Mouse (Mus musculus): Measurements from ENCODE around the gene Smim4.

DNA sequence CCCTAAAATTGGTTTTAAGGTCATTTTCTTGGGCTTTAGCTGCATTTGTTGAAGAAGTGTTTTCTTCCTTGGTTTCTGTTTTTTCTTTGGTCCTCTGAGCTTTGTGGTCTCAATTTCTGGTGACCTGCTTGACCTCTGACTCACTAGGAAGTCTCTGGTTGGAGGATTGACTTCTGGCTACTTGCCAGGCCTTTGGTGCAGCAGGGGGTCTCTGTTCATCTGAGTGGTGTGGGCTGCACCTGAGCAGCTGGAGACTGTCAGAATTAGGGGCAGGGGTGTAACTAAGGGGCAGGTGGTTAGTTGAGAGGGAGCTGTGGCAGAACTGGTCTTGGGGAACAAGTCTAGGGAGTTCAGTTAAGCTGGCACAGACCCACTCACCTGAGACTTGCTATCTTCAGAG, 47.6 kb downstream of the Smim4 start:
- TF ChIP-seq CTCF (conservative IDR thresholded peaks at IDR 0.05 in 1 of 2, IDR thresholded peaks at IDR 0.05 in 1 of 2; ENCODE audit: low read depth in 2 of 2, low read length in 2 of 2), result no peak
- TF ChIP-seq EP300 (IDR thresholded peaks at IDR 0.05; ENCODE audit: low read length), result no peak
- TF ChIP-seq KAT2A (IDR thresholded peaks at IDR 0.05; ENCODE audit: insufficient replicate concordance, low read length), result no peak
- no peak for TF ChIP-seq SIN3A (IDR thresholded peaks at IDR 0.05; ENCODE audit: low read length)
- no peak for TF ChIP-seq POLR2AphosphoS2 (IDR thresholded peaks at IDR 0.05; ENCODE audit: low read depth, low read length)
- no peak for TF ChIP-seq USF1 (IDR thresholded peaks at IDR 0.05; ENCODE audit: low read depth, low read length)
- no peak for TF ChIP-seq NRF1 (IDR thresholded peaks at IDR 0.05; ENCODE audit: low read depth, low read length)
- TF ChIP-seq MYC (IDR thresholded peaks at IDR 0.05; ENCODE audit: low read depth, low read length), result no peak
- no peak for TF ChIP-seq PAX5 (IDR thresholded peaks at IDR 0.05; ENCODE audit: low read length)

Data from CH12.LX (cell line).